Mouse (Mus musculus): ENCODE results near the gene Abr.

The Abr gene

GRCm38 (mm10) chr11:76622152-76622565 lies at the start of gene Abr:
TSS of gene Abr (minus strand) at chr11:76622314.
- DNase-seq (ENCODE audit: low read depth, low spot score): peak; percentile 1

- no peak for DNase-seq (ENCODE audit: low read depth, low spot score)
These were observed 45.7 kb upstream of the Abr start for GRCm38 (mm10) chr11:76667807-76668206.

- no peak for DNase-seq (ENCODE audit: low read depth, low spot score)
These were observed 44.0 kb upstream of the Abr start for GRCm38 (mm10) chr11:76666002-76666649.

- no peak for DNase-seq (ENCODE audit: low read depth, low spot score)
These were observed 39.8 kb upstream of the Abr start for GRCm38 (mm10) chr11:76661790-76662468.

GRCm38 (mm10) chr11:76659138-76659930 lies 37.2 kb upstream of the Abr start:
- no peak for DNase-seq (ENCODE audit: low read depth, low spot score)

- no peak for DNase-seq (ENCODE audit: low read depth, low spot score)
These were observed 35.4 kb upstream of the Abr start for GRCm38 (mm10) chr11:76657450-76657970.

GRCm38 (mm10) chr11:76655106-76655505 lies 33.0 kb upstream of the Abr start:
- peak; percentile 57 for DNase-seq (ENCODE audit: low read depth, low spot score)

- DNase-seq (ENCODE audit: low read depth, low spot score): no peak
These were observed 30.8 kb upstream of the Abr start for GRCm38 (mm10) chr11:76652838-76653334.

- no peak for DNase-seq (ENCODE audit: low read depth, low spot score)
These were observed 28.9 kb upstream of the Abr start for GRCm38 (mm10) chr11:76650862-76651560.

- peak; percentile 86 for DNase-seq (ENCODE audit: low read depth, low spot score)
These were observed 25.4 kb upstream of the Abr start for GRCm38 (mm10) chr11:76647500-76647899.

- DNase-seq (ENCODE audit: low read depth, low spot score): no peak
These were observed 24.9 kb upstream of the Abr start for GRCm38 (mm10) chr11:76647062-76647461.

- peak; percentile 89 for DNase-seq (ENCODE audit: low read depth, low spot score)
These were observed 23.8 kb upstream of the Abr start for GRCm38 (mm10) chr11:76645955-76646354.

GRCm38 (mm10) chr11:76645036-76645435 lies 22.9 kb upstream of the Abr start:
- DNase-seq (ENCODE audit: low read depth, low spot score): no peak

- DNase-seq (ENCODE audit: low read depth, low spot score): no peak
These were observed 22.1 kb upstream of the Abr start for GRCm38 (mm10) chr11:76644257-76644656.

GRCm38 (mm10) chr11:76640231-76640630 lies 18.1 kb upstream of the Abr start:
- DNase-seq (ENCODE audit: low read depth, low spot score): no peak

GRCm38 (mm10) chr11:76639269-76639985 lies 17.3 kb upstream of the Abr start:
- no peak for DNase-seq (ENCODE audit: low read depth, low spot score)

- DNase-seq (ENCODE audit: low read depth, low spot score): no peak
These were observed 8.4 kb upstream of the Abr start for GRCm38 (mm10) chr11:76630487-76630886.

- no peak for DNase-seq (ENCODE audit: low read depth, low spot score)
These were observed 7.9 kb upstream of the Abr start for GRCm38 (mm10) chr11:76630023-76630422.

- DNase-seq (ENCODE audit: low read depth, low spot score): no peak
These were observed 6.5 kb upstream of the Abr start for GRCm38 (mm10) chr11:76628613-76629012.

GRCm38 (mm10) chr11:76624881-76625280 lies 2.8 kb upstream of the Abr start:
- no peak for DNase-seq (ENCODE audit: low read depth, low spot score)

GRCm38 (mm10) chr11:76624071-76624470 lies 2.0 kb upstream of the Abr start:
- no peak for DNase-seq (ENCODE audit: low read depth, low spot score)

All from CD4-positive, CD25-positive, alpha-beta regulatory T cell, adult 2 months (primary cell).